In genomic region chr1:192598380-192598779, GRCm38 (mm10) we compare ENCODE assay signal across 8 mouse cellular contexts.
DNase-seq lines count a peak whose midpoint lies in the region; ATAC-seq and TF ChIP-seq lines count a peak whose summit lies in the region.

No protein-coding gene starts in this region.

- peak; percentile 85 for TF ChIP-seq CTCF in gastrocnemius, adult 2 months (IDR thresholded peaks at IDR 0.05)

- H3K27ac ChIP-seq in gastrocnemius, adult 2 months = no peak overlapping the region
- no peak overlapping the region for H3K27ac ChIP-seq in intestine, embryonic 14.5 days (ENCODE audit: low read depth)
- H3K27ac ChIP-seq in midbrain, embryonic 12.5 days (replicated peaks) = no peak overlapping the region

- H3K27me3 ChIP-seq in intestine, embryonic 14.5 days (replicated peaks; ENCODE audit: control insufficient read depth, insufficient read depth, low read length) = no peaks in the 10 kb centered on the region
- no peaks in the 10 kb centered on the region for H3K27me3 ChIP-seq in midbrain, embryonic 12.5 days

- no peak overlapping the region for H3K9ac ChIP-seq in intestine, embryonic 14.5 days (ENCODE audit: low read length)
- H3K9ac ChIP-seq in midbrain, embryonic 12.5 days (replicated peaks) = no peak overlapping the region

- peak; percentile 75 to 79 for DNase-seq in adrenal gland, adult 18-20 months (ENCODE audit: low spot score in 2 of 2)
- DNase-seq in gastrocnemius, adult 2 months = peak; percentile 82
- peak; percentile 91 for DNase-seq in intestine, embryonic 14.5 days (ENCODE audit: low spot score)
- peak; percentile 67 to 69 for DNase-seq in left cerebral cortex, adult 8-10 months (ENCODE audit: low spot score in 2 of 2)
- peak; percentile 12 for DNase-seq in spleen, adult 12 weeks (ENCODE audit: low spot score)

- H3K4me2 ChIP-seq in intestine, embryonic 14.5 days (ENCODE audit: low read length) = no peak overlapping the region
- H3K4me2 ChIP-seq in midbrain, embryonic 12.5 days (replicated peaks) = no peak overlapping the region

- 48% methylated on average over 2 of the region's 2 CpGs for WGBS in intestine, embryonic 14.5 days
- 46% methylated on average over 2 of the region's 2 CpGs for WGBS in midbrain, embryonic 12.5 days

- no peaks in the 10 kb centered on the region for H3K9me3 ChIP-seq in intestine, embryonic 14.5 days (ENCODE audit: control insufficient read depth, low read length)
- no peaks in the 10 kb centered on the region for H3K9me3 ChIP-seq in midbrain, embryonic 12.5 days

- ATAC-seq in common myeloid progenitor, adult 5-6 weeks (replicated peaks; ENCODE audit: low read depth, poor library complexity, severe bottlenecking) = peak; percentile 94
- ATAC-seq in intestine, embryonic 14.5 days (replicated peaks; ENCODE audit: low FRiP score, low TSS enrichment, low read depth) = peak; percentile 77
- ATAC-seq in midbrain, embryonic 12.5 days (ENCODE audit: low FRiP score, low read depth) = peak; percentile 79
- no peak for ATAC-seq in activated CD4-positive, CD25-positive, alpha-beta regulatory T cell, adult 4 months

- no peaks in the 10 kb centered on the region for H3K36me3 ChIP-seq in intestine, embryonic 14.5 days (ENCODE audit: control insufficient read depth, insufficient read depth, low read length)
- H3K36me3 ChIP-seq in midbrain, embryonic 12.5 days = no peaks in the 10 kb centered on the region

- no peaks in the 10 kb centered on the region for H3K4me1 ChIP-seq in intestine, embryonic 14.5 days (replicated peaks; ENCODE audit: control insufficient read depth, insufficient read depth, low read length)
- H3K4me1 ChIP-seq in midbrain, embryonic 12.5 days = no peaks in the 10 kb centered on the region

- H3K4me3 ChIP-seq in gastrocnemius, adult 2 months = no peak overlapping the region
- H3K4me3 ChIP-seq in intestine, embryonic 14.5 days (ENCODE audit: low read depth, low read length) = no peak overlapping the region
- H3K4me3 ChIP-seq in midbrain, embryonic 12.5 days = no peak overlapping the region

- intact Hi-C loops in gastrocnemius, adult 2 months (cut with DNase I) = loop anchor here (1.0 to 5.0 kb wide), 2 partner anchors 114 to 408 kb away; partner anchors contain the start of gene Kcnh1

Comparison
In these comparisons a context has a peak if more than half of its experiments do, and no peak if none do; other contexts are left out.
1. DNase-seq: peak in every context shown above with its lines; median percentile 91 in intestine, embryonic 14.5 days; 82 in gastrocnemius, adult 2 months; 77 in adrenal gland, adult 18-20 months; 68 in left cerebral cortex, adult 8-10 months; 12 in spleen, adult 12 weeks.